Mouse (Mus musculus): ENCODE results near the gene Psmb11.

GRCm38 (mm10) chr14:54653496-54653895 is 32.3 kb downstream of the Psmb11 start:
- no peak for TF ChIP-seq CTCF (conservative IDR thresholded peaks at IDR 0.05; ENCODE audit: low read length)
- no peak for TF ChIP-seq NANOG (IDR thresholded peaks at IDR 0.05; ENCODE audit: borderline replicate concordance, low read length)
- TF ChIP-seq POU5F1 (IDR thresholded peaks at IDR 0.05; ENCODE audit: borderline replicate concordance, low read length) = no peak

Data from E14TG2a.4 (cell line).